Mouse (Mus musculus) lung, postnatal 14 days (tissue): ENCODE measurements around the gene Olfr1394.
"Not testable (repeated sequence)": the region's sequence is repeated elsewhere in the genome, so short reads cannot be mapped to it uniquely, and the experiment has no call there.

ENCODE experiments used
- DNase-seq: peaks from one replicate; pipeline ENCODE4 v3.0.0; 2021

Olfr1394 gene

GRCm38 (mm10) chr11:49154077-49154476, at the start of gene Olfr1394:
Olfr1394 (plus strand) TSS chr11:49154377.
- DNase-seq, result no peak

DNA sequence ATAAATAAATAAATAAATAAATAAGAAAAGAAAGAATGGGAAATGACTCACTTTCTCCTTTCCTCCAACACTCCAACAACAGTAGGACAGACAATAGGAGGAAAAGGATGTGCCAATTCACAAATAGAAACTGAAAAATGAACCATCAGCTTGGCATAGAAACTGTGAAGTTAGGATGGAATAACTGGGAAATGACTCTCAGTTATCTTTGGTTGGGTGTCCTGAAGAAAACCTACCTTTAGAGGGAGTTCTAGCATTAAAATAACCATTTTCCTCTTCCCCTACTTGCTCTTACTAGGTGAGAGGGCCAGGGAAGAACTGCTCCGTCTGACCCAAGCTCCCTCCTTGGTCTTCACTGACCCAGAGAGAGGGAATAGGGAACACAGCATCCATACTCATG, 48.4 kb upstream of the Olfr1394 start:
- DNase-seq, result no peak

GRCm38 (mm10) chr11:49107650-49108537, 46.3 kb upstream of the Olfr1394 start:
- DNase-seq, result no peak

DNA sequence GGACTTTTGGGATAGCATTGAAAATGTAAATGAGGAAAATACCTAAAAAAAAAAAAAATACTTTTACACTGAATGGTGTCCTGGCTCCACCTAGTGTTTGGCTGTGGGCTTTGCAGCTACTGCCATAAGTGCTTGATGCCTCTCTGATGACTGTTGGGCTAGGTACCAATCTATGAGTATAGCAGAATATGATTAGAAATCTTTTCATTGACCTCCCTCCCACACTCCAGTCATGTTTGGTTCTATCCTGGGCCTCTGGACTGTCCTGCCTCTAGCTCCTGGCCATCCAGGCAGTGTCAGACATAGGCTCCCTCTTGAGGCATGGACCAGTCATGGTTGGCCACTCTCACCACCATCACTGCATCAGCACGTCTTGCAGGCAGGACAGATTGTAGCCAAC, 45.3 kb upstream of the Olfr1394 start:
- peak; percentile 47 for DNase-seq

DNA sequence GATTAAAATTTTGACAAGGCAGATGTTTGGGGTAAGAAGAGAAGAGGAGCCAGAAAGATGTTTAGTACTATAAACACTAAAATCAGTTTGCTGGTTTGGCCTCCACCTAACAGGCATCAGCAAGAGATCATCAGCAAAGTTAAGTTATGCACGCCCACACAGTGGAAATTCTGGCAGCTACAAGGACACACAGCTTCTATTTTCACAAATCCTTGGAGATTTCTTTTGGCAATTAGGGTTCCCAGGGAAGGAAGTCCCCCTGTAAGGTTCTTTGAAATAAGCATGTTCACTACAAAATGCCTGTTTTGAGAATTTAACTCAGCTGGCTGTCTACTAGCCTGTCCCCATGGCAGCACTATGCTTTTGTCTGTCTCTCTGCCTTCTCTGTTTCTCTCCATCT, 43.2 kb upstream of the Olfr1394 start:
- DNase-seq, result no peak

GRCm38 (mm10) chr11:49112624-49113219, 41.5 kb upstream of the Olfr1394 start:
- no peak for DNase-seq

- no peak for DNase-seq
Observed at GRCm38 (mm10) chr11:49114158-49114557, 40.0 kb upstream of the Olfr1394 start.

DNA sequence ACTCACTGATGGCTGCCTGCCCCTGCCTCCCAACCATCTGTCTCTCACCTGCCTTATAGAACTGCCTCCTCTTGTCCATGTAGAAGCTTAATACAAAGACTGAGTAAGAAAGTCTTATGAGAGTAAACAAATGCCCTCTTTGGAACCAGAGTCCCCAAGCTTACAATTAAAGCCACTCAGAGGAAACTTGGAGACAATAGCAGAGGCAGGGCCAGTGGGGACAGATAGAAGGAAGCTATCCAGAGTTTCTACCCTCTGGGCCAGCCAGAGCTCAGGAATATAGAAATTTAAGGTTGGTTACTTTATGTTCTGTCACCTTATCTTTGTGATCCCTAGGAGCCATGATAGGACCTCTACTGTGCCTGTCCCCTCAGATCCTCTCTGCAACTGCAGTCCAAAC, 39.4 kb upstream of the Olfr1394 start, which contains the start of gene Olfr1396:
Gene Olfr1396, minus strand, starts transcription at position 101 of the 400 bp plus-strand sequence.
- no peak for DNase-seq

- no peak for DNase-seq
Observed at GRCm38 (mm10) chr11:49119635-49120034, 34.5 kb upstream of the Olfr1394 start.

DNA sequence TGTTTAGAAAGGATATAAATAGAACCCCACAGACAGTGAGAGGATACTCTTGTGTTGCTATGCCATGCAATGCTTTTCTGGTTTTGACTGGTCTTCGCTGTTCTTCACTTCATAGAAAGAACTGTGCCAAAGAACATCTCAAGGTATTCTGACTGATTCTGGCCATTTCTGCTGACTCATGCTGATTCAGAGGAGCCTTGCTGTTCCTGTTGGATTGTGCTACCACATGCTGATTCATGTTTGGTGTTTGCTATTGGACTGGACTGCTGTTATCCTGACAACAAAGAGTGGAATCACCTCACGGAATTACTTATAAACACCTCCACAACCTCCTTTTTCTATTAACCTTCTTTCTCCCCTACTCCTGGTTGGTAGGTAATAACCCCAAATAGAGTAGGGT, 30.0 kb upstream of the Olfr1394 start:
- DNase-seq, result no peak

DNA sequence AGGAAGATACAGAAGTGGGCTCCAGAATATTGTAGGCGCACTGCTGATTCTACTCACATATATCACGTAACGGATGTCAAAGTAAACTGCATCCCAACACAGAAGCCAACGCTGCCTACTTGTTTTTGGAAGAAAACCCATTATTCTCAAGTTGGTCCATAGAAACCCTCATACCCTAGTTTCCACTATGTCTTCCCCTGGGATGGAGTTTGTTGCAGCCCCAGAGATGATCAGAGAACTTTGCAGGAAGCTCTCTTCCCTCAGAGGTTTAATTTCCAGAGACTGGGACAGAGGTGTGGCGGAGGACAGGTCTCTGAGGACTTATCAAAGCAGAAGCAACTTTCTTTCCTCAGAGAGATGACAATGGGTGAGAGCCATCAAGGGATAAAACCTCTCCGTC, 12.2 kb upstream of the Olfr1394 start, which contains the start of gene Olfr1395:
Gene Olfr1395, plus strand, starts transcription at position 301 of the 400 bp plus-strand sequence.
- no peak for DNase-seq

DNA sequence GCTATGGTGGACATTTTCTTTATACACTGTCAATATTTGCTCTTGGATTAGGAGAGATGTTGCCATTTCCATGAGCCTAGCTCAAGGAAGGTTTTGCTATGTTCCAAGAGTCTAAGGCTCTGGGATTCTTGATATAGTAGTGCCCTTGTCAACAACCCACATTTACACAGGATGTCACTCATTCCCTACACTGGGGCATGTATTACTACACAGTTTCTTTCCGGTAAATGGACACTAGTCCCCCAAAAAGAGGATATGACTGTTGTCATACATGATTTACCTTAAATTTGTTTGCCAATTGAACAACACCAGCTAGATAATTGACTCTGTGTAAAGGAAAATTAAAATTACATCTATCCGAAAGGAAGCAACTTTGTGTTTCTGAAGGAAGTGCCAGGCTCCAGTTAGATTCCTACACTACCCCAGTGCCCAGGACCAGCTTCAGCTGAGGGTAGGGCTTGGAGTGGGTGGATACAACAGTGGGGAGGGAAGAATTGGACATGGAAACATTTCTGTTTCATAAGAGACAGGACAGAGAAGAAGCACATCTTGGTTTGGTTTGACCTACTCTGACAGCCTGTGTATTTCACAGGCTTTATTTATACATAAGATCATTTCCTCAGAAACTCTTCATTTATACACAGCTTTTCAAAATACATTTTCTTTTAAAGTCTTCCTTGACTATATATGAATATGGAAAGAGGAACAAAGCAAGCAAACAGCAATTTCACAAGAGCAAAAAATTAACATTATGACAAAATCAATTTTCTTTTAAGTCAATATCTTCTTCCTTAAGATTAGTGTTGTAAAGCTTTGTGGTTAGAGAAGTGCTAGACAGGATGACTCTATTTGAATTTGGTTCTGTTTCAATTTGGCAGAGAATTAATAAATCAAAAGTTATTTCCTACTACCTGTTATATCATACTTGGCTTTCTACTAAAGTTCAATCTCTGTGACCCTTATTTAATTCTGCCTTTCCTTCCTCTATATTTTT, 2.9 kb downstream of the Olfr1394 start:
- DNase-seq, result no peak

DNA sequence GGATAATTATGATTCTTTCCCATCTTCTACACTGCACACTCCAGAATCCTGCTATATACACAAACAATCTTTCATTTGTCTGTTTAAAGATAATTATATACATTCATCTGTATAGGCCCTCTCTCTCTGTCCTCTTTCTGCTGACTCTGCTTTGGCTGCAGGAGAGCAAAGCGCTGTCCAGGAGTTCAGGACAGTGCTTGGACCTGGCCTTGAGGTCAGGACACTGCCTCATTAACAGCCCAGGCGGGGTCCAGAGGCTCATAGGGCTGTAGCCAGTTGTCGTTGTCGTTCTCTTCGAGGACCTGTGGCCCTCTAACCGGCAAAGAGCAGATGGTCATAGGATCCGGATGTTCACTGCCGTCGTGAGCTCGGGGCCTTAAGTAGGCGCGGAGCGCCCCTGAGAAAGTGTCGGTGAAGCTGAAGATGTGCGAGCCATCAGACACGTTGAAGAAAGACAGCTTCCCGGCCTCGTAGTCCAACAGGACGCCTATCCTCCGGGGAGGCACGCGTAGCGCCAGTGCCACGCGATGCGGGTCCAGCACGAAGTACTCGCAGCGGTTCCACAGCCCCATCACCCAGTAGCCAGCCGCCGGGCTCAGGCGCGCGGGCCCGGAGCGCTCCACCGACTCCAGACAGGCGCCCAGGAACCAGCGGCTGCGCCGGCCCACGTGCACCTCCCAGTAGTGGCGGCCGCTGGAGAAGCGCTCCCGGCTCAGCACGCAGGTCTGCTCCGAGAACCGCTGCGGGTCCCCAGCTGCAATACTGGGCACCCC, 14.8 kb downstream of the Olfr1394 start:
- DNase-seq, result no peak

DNA sequence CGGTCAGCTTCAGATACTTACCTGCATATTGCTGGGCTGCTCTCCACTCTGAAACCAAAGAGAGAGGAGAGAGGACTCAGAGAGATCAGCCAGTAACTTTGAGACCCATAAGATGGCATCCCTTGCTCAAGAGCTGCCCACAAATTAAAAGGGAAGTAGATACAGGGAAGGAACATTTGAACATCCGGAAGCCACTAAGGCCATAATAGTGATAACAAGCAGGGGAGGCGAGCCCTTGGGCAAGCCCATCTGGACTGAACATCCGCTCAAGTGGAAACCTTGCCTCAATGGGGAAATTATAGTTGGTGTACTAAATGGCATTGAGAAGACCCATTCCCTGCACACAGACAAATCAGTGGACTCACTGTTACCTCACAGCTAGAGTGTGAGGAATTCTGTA, 16.4 kb downstream of the Olfr1394 start:
- no peak for DNase-seq

DNA sequence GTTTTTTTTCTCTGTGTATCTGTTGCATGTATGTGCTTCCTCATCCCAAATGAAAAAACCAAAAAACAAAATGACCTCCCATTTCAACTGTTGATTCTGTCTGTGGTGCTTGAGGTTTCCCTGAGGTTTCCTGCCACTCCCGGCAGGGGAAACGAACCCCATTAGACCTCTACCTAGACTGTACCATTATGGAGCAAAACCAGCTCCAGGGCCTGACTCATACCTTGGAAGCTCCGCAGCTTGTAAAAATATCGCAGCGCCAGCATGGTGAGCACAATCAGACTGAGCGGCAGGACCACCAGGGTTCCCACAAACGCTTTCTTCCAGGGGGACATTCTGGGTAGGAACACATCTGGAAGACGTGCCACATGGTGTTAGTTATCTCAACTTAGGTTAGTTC, 21.2 kb downstream of the Olfr1394 start:
- DNase-seq, result no peak

GRCm38 (mm10) chr11:49176047-49176779, 22.0 kb downstream of the Olfr1394 start:
- not testable (repeated sequence) for DNase-seq

DNA sequence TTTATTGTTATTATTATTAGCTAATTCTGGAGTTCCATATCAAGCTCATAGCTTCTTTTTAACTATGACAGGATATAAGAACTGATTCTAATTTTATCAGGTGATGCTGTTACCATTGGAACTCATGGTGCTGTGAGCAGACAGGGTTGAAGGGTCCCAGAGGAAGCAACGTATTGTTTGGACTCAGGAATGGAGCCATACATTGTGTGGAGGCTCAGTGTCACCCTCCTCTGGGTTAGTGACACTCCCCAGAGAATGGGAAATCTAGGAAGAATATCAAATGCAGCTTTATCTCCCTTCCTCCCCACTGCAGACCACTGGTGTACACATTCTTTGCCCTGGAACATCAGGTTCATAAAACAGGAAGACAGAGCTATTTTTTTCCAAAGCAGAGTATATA, 29.0 kb downstream of the Olfr1394 start:
- DNase-seq, result no peak

DNA sequence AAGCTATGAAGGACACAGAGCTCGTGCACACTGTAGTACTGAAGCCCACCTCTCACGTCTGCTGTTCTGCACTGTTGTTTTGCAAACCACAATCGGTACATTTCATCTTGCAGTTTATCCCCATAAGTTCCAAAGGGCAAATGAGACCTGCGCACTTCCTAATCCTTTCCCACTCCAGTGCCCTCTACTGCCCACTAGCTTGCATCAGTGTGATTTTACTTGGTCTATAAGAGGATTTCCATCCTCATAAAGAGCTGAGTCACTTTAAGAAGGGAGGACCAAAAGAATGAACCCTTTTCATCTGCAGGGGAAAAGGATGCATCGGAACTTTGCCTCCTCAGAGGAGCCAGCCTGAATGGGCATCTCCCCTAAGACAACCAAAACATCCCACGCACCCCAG, 32.3 kb downstream of the Olfr1394 start:
- DNase-seq, result no peak

GRCm38 (mm10) chr11:49186955-49187488, 32.8 kb downstream of the Olfr1394 start, which contains the start of gene Btnl9:
Btnl9 (minus strand) TSS chr11:49187159.
- DNase-seq, result no peak

DNA sequence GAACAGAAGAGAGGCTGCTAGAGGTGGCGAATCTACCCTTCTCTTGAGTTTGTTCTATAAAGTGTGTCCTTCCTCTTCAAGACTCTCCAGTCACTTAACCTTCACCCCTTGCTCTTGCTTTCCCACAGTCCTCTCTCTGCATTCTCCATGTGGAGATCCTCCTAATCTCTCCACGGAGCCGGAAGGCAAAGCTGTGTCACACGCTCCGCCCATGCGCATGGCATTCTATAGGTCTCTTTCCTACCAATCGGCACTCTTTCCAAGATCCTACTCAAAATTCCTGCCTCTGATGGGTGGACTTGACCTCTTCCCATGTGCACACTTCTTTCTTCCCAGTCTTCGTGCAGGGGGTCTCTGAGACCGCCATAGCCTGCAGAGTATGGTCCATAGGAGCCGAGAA, 33.5 kb downstream of the Olfr1394 start:
- no peak for DNase-seq

DNA sequence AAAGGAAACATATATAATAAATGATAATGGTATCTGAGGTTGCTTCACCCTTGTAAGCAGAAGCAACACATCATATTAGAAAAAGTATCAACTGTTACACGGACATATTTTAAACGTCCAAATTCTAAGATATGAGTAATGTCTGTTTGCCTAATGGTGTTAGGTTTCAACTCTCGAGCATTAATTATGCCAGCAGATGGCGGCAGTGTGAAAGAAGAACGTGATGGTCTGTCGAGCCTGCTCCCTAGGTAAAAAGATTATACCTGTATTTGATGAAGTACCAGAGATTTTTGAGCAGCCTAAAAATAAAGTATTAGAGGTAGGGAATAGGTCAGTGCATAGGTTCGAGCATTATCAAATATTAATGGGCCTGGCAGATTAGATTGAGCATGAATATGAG, 35.6 kb downstream of the Olfr1394 start:
- peak; percentile 83 for DNase-seq
